Mouse (Mus musculus): Measurements from ENCODE around the gene Upb1. TPM values are rescaled to one million over a fixed set of nuclear protein-coding genes. Genes with fewer than 3 reads are reported as not detected.
A peak's percentile ranks its signal among the peaks of the same experiment; 100 is the strongest.
"Not testable (repeated sequence)": the region's sequence is repeated elsewhere in the genome, so short reads cannot be mapped to it uniquely, and the experiment has no call there.

Upb1 gene
- polyA plus RNA-seq, 1 experiment from 2014 or later = 0.59 TPM

DNA sequence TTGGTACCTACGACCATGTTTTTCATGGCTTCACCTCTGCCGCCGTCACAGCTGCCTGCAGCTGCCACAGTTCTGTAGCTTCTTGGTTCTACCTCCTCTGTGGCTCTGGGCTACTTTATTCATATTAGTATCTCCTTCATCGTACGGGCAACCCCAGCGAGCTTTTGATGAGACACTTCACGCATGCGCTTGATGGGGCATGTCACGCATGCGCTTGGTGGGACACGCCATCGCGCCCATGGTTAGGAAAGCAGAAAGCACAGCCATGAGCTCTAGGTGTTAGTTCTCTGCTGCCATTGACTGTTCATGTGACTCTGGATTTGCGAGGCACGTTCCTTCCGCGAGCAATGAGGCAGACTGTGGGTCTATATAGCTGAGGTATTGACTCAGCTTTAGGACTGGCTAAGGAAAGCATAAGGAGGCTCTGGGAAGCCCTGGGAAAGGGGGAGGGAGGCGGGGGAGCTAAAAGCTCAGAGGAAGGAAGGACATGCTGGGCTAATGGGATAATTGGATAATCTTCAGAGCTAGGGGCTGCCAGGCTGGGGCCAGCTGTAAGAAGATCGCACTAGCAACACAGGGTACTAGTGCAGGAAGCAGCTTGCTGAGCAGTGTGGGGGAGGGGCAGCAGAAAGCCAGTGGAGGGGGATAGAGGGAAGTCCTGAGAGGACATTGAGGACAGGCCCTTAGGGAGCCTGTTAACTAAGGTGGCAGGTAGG, 43.4 kb downstream of the Upb1 start:
- ATAC-seq (ENCODE audit: insufficient number of reproducible peaks, low FRiP score, low TSS enrichment, low read depth) = no peak
- Histone ChIP-seq H3K4me3 (no peak overlapping the region), H3K4me1 (peaks cover 17% of the 10 kb centered on the region; the same call in 1 of the 2 replicates), H3K9me3 (no peaks in the 10 kb centered on the region), H3K36me3 (no peaks in the 10 kb centered on the region), H3K4me2 (no peak overlapping the region), H3K27ac (no peak overlapping the region), H3K27me3 (no peaks in the 10 kb centered on the region), H3K9ac (no peak overlapping the region)
- WGBS = 71% methylated on average over 19 of the region's 19 CpGs

DNA sequence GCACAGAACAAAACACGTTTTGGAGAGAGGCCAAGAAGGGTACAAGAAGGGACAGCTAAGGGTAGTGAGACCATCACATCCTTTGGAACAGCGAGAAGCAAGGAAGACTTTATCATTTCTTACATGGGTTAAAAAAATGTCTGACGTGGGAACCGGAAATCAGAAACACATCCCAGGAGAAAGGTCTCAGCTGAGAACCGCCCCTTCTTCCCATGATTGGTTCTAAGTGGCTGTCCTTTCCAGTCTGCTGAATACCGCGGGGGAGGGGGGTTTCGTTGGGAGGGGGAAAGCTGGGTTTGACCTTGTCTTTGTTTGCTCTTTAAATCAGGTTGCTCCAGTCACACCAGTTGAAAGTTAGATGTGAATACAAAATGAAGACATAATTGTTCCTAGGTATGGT, 44.1 kb downstream of the Upb1 start:
- H3K9ac ChIP-seq = no peak overlapping the region
- H3K4me2 ChIP-seq = no peak overlapping the region
- H3K27me3 ChIP-seq = no peaks in the 10 kb centered on the region
- peak overlapping the region; percentile 27; the same call in 1 of the 2 replicates for H3K27ac ChIP-seq
- no peaks in the 10 kb centered on the region for H3K36me3 ChIP-seq
- no peak for ATAC-seq (ENCODE audit: insufficient number of reproducible peaks, low FRiP score, low TSS enrichment, low read depth)
- H3K4me1 ChIP-seq = peaks cover 23% of the 10 kb centered on the region
- 54% methylated on average over 8 of the region's 8 CpGs for WGBS
- H3K9me3 ChIP-seq = no peaks in the 10 kb centered on the region
- H3K4me3 ChIP-seq = no peak overlapping the region

DNA sequence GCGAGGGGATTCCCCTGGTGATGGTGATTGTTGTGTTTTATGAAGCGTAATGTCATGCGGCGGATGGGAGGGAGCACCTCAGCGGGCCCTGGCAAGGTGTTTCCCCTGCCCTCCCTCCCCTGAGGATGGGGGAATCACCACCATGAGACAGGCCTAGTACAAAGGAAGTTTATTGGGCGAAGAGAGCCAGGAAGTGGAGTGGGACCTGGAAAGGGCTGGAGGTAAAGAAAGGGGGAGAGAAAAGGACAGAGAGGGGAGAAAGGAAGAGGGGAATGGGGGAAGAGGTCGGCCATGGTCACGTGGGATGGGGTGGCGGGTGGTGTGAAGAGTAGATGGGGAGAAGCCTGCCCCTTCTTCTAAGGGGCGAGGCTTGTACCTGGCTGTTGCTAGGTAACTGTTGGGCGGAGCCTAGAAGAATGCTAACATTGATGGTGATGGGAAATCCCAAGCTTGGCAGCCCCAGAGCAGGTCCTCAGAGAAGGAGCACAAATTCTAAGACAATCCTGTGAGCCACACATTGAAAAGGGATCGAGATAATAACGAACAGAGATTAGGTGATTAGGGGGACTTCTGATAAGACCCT, 45.7 kb downstream of the Upb1 start:
- Histone ChIP-seq H3K4me2 (no peak overlapping the region), H3K27me3 (no peaks in the 10 kb centered on the region), H3K4me3 (no peak overlapping the region), H3K27ac (no peak overlapping the region), H3K9ac (no peak overlapping the region), H3K4me1 (peaks cover 29% of the 10 kb centered on the region), H3K36me3 (no peaks in the 10 kb centered on the region), H3K9me3 (no peaks in the 10 kb centered on the region)
- WGBS = 64% methylated on average over 13 of the region's 13 CpGs
- ATAC-seq (ENCODE audit: insufficient number of reproducible peaks, low FRiP score, low TSS enrichment, low read depth) = no peak

DNA sequence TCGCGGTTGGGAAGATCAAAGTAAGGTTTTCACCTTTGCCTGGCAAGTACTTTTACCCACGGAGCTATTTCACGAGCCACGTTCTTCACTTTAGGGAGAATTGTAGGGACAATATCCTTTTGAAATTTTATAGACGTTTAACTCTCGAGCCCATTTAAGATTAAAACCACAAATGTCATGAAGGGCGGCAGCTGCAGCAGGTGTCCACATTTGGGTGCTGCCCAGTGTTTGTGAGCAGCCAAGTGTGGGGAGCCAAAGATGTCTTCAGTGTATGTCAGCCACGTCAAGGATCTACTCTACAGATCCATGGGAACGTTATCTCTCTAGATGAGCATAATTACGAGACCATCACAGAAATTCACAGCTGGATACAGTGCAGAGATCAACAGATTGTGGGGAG, 46.6 kb downstream of the Upb1 start:
- WGBS = 63% methylated on average over 11 of the region's 11 CpGs
- Histone ChIP-seq H3K4me1 (peaks cover 31% of the 10 kb centered on the region), H3K27me3 (no peaks in the 10 kb centered on the region), H3K36me3 (no peaks in the 10 kb centered on the region), H3K27ac (no peak overlapping the region), H3K4me3 (no peak overlapping the region), H3K9ac (no peak overlapping the region), H3K9me3 (no peaks in the 10 kb centered on the region), H3K4me2 (no peak overlapping the region)
- ATAC-seq (ENCODE audit: insufficient number of reproducible peaks, low FRiP score, low TSS enrichment, low read depth) = no peak

DNA sequence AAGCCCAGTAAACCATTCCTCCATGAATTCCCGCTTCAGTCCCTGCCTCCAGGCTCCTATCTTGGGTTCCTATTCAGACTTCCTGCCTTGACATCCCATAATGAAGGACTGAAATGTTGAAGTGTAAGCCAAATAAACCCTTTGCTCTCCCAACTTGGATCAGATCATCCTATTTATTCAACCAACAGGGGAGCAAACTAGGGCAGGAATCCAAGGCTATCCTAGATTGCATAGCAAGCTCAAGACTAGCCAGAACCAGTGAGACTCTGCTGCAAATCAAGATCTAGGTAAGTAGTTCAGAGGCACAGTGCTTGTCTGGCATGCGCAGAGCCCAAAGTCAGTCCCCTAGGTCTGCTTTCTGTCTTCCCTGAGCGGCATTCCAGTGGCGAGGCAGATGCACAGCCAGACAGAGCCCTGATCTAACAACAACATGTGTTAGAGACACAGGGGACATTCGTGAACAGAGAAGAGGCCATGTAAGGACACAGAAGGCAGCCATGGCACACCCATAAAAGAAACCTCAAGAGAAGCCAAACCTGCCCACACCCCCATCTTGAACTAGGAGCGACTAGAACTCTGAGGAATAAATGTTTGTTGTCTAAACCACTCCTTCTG, 48.0 kb downstream of the Upb1 start:
- ATAC-seq (ENCODE audit: insufficient number of reproducible peaks, low FRiP score, low TSS enrichment, low read depth) = no peak
- Histone ChIP-seq H3K36me3 (no peaks in the 10 kb centered on the region), H3K4me3 (no peak overlapping the region), H3K4me1 (peaks cover 31% of the 10 kb centered on the region), H3K9me3 (no peaks in the 10 kb centered on the region), H3K9ac (no peak overlapping the region), H3K27ac (0 out of 2 replicates have a peak overlapping the region, but pooled peaks have one; percentile 7), H3K27me3 (no peaks in the 10 kb centered on the region), H3K4me2 (no peak overlapping the region)
- WGBS = 62% methylated on average over 6 of the region's 6 CpGs

DNA sequence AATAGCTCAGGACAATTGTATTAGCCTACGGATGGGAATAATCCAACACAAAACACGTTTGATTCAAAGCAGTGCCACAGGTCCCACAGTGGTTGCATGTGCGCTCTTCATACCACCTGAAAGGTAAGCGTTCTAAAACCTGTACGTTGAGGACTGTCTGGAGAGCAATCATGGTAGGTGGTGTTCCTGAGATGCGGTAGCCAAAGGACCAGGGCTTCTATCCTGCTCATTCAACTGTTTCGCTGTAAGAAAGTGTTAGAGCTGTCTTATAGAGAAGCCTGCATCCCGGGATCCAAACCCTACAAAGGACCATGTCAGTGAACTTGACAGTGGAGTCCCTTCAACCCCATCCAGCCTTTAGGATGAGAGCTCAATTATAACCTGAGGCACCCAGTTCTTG, 49.4 kb downstream of the Upb1 start:
- Histone ChIP-seq H3K4me3 (no peak overlapping the region), H3K27ac (0 out of 2 replicates have a peak overlapping the region, but pooled peaks have one; percentile 3), H3K27me3 (no peaks in the 10 kb centered on the region), H3K36me3 (no peaks in the 10 kb centered on the region), H3K4me2 (no peak overlapping the region), H3K4me1 (peaks cover 25% of the 10 kb centered on the region), H3K9me3 (no peaks in the 10 kb centered on the region), H3K9ac (no peak overlapping the region)
- 79% methylated on average over 8 of the region's 8 CpGs for WGBS
- ATAC-seq (ENCODE audit: insufficient number of reproducible peaks, low FRiP score, low TSS enrichment, low read depth) = no peak

DNA sequence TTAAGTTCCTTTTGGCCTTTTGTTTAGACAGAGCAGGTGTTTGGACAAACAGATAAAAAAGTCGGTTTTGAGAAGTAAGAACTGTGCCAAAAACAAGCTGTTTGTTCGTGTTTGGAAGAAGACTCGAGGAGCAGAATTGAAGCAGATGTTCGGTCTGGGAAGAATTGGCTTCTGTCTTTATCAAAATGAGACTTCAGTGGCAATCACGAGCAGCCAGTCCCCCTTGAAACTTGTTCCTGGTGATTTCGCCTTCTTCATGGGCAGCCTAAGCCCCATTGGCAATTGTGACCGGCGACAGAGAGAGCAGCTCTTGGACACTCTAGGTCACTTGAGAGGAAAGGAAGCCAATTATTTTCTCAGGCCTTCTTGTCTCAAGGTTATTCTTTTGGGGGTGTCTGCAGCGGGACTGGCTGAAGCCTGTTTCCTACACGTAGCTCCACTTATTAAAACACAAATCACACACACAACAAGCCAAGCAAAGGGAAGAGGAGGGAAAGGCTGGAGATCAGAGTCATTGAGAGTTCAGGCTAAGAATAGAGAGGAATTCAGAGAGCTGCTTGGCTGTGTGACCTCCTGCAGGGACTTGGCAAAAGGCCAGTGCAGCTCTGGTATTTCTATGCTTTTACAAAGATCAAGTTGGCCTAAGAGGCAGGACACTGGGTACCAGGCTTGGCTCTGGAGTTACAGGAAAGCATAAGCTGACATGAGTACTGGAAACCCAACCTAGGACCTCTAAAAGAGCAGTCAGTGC, 50.3 kb downstream of the Upb1 start:
- Histone ChIP-seq H3K4me1 (peaks cover 25% of the 10 kb centered on the region), H3K27ac (peak overlapping the region; percentile 38; the same call in 1 of the 2 replicates), H3K4me2 (no peak overlapping the region), H3K36me3 (no peaks in the 10 kb centered on the region), H3K27me3 (no peaks in the 10 kb centered on the region), H3K9ac (no peak overlapping the region), H3K4me3 (no peak overlapping the region), H3K9me3 (no peaks in the 10 kb centered on the region)
- no peak; the same call in 1 of the 2 replicates for ATAC-seq (ENCODE audit: insufficient number of reproducible peaks, low FRiP score, low TSS enrichment, low read depth)
- WGBS = 41% methylated on average over 10 of the region's 10 CpGs

DNA sequence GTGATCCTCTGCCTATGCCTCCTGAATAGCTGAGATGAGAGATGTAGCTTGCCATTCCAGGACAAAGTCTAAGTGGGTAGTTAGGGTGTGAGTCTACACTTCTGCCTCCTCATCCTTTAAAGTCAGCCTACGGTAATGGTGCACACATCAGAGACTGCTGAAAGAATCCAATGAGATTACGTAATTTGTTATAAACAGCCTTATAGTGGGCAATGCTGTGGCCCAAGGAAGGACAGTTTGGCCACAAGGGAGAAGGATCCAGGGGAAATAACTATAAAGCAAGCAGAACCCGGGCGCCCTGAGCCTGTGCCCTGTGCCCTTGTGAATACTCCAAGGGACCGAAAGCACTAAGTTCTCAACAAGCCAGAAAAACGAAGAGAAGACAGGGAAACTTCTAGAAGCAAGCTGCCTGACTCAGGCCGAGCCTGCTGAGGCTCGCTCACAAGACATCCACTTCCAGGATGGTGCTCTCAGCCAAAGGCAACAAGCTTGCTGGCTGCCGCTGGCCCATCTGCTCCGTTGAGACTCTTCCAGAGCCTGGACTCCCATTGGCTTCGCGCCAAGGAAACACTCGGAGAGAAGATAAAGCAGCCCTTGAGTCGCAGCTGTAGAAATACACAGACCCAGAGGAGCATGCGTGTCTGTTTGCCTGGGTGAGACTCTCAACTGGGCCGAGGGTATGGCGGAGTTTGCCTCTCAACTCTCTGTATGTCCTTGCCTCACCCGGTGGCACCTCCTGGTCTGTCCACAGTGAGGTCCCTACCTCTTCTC, 55.3 kb downstream of the Upb1 start:
- H3K36me3 ChIP-seq; H3K27me3 ChIP-seq; H3K4me3 ChIP-seq; H3K4me1 ChIP-seq; H3K4me2 ChIP-seq; H3K9me3 ChIP-seq; H3K9ac ChIP-seq; H3K27ac ChIP-seq; ATAC-seq (ENCODE audit: insufficient number of reproducible peaks, low FRiP score, low TSS enrichment, low read depth): not testable (repeated sequence)
- WGBS = 62% methylated on average over 15 of the region's 18 CpGs

DNA sequence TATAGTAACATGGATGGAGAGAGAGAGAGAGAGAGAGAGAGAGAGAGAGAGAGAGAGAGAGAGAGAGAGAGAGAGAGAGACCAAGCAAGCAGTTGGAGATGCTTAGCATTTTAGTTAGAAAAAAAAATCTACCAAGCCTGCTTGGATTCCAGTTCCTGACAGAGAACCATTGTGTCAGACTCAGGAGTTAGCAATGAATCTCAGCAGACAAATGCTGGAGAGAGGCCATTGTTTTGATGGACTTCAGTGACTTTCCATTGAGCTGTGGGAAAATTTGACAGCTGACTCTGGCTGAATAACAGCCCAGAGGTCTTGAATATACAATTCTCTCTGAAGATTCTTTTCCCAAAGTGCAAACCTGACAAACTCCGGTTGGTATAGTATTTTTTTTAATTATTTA, 56.9 kb downstream of the Upb1 start:
- no peak for ATAC-seq (ENCODE audit: insufficient number of reproducible peaks, low FRiP score, low TSS enrichment, low read depth)

DNA sequence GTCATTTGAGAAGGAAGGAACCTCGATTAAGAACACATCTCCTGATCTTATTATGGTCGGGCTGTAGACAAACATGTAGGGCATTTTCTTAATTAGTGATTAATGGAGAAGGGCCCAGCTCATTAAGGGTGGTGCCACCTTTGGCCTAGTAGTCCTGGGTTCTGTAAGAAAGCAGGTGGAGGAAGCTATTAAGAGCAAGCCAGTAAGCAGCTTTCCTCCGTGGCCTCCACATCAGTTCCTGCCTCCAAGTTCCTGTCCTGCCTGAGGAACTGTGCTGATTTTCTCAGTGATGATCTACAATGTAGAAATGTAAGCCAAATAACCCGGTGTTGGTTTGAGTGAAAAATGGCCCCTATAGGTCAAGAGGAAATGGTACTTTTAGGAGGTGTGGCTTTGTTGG, 57.4 kb downstream of the Upb1 start:
- no peak for ATAC-seq (ENCODE audit: insufficient number of reproducible peaks, low FRiP score, low TSS enrichment, low read depth)
- H3K9ac ChIP-seq = no peak overlapping the region
- H3K4me3 ChIP-seq = no peak overlapping the region
- H3K4me1 ChIP-seq = no peaks in the 10 kb centered on the region
- H3K27ac ChIP-seq = no peak overlapping the region
- no peaks in the 10 kb centered on the region for H3K36me3 ChIP-seq
- no peaks in the 10 kb centered on the region for H3K9me3 ChIP-seq
- H3K27me3 ChIP-seq = no peaks in the 10 kb centered on the region
- no peak overlapping the region for H3K4me2 ChIP-seq
- WGBS = 77% methylated on average over 4 of the region's 4 CpGs

More for the DNA sequence above, 56.9 kb downstream of the Upb1 start:
- H3K4me2 ChIP-seq = no peak overlapping the region
- H3K9me3 ChIP-seq = no peaks in the 10 kb centered on the region
- H3K36me3 ChIP-seq = no peaks in the 10 kb centered on the region
- no peaks in the 10 kb centered on the region for H3K4me1 ChIP-seq
- H3K9ac ChIP-seq = no peak overlapping the region
- 71% methylated on average over 1 of the region's 1 CpGs for WGBS
- no peak overlapping the region for H3K4me3 ChIP-seq
- H3K27me3 ChIP-seq = no peaks in the 10 kb centered on the region
- H3K27ac ChIP-seq = no peak overlapping the region

DNA sequence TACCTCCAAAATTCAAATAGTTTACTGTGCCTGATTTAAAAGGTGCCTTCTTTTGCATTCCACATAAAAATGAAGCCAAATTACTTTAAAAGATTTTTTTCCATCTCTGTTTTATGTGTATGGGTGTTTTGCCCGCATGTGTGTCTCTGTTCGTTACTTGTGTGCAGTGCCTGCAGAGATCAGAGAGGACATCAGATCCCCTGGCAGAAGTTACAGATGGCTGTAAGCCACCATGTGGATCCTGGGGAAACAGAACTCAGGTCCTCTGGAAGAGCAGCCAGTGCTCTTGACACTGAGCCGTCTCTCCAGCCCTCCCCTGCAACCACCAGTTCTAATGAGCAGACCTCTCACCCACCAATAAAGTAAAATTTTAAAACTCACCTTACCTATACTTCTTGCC, 61.8 kb downstream of the Upb1 start:
- H3K9ac ChIP-seq = no peak overlapping the region
- H3K36me3 ChIP-seq = no peaks in the 10 kb centered on the region
- 59% methylated on average over 3 of the region's 3 CpGs for WGBS
- no peaks in the 10 kb centered on the region for H3K27me3 ChIP-seq
- ATAC-seq (ENCODE audit: insufficient number of reproducible peaks, low FRiP score, low TSS enrichment, low read depth) = no peak
- no peak overlapping the region for H3K27ac ChIP-seq
- no peak overlapping the region for H3K4me2 ChIP-seq
- H3K4me1 ChIP-seq = peaks cover 9% of the 10 kb centered on the region
- H3K4me3 ChIP-seq = no peak overlapping the region
- H3K9me3 ChIP-seq = no peaks in the 10 kb centered on the region
